Mouse (Mus musculus): ENCODE results near the gene Abhd13.

- no peak for TF ChIP-seq CTCF (IDR thresholded peaks at IDR 0.05; ENCODE audit: borderline replicate concordance, extremely low read depth, insufficient read depth, insufficient read length)
- TF ChIP-seq POLR2A (IDR thresholded peaks at IDR 0.05; ENCODE audit: borderline replicate concordance, extremely low read depth, insufficient read depth, insufficient read length, poor library complexity, severe bottlenecking) = no peak
Observed at GRCm38 (mm10) chr8:10017231-10017630, 39.7 kb downstream of the Abhd13 start.
